Mouse (Mus musculus): Measurements from ENCODE around the gene Vps29. TPM values are rescaled to one million over a fixed set of nuclear protein-coding genes. Genes with fewer than 3 reads are reported as not detected.
A peak's percentile ranks its signal among the peaks of the same experiment; 100 is the strongest.

Vps29 gene
- polyA plus RNA-seq, 1 experiment = 192 TPM

GRCm38 (mm10) chr5:122334682-122335081, 19.5 kb upstream of the Vps29 start:
- no peak for DNase-seq (ENCODE audit: extremely low spot score in 1 of 2, low spot score in 1 of 2)

GRCm38 (mm10) chr5:122336554-122337294, 17.4 kb upstream of the Vps29 start:
- DNase-seq (ENCODE audit: extremely low spot score in 1 of 2, low spot score in 1 of 2) = no peak

GRCm38 (mm10) chr5:122342874-122343273, 11.3 kb upstream of the Vps29 start:
- DNase-seq (ENCODE audit: extremely low spot score in 1 of 2, low spot score in 1 of 2) = no peak

DNA sequence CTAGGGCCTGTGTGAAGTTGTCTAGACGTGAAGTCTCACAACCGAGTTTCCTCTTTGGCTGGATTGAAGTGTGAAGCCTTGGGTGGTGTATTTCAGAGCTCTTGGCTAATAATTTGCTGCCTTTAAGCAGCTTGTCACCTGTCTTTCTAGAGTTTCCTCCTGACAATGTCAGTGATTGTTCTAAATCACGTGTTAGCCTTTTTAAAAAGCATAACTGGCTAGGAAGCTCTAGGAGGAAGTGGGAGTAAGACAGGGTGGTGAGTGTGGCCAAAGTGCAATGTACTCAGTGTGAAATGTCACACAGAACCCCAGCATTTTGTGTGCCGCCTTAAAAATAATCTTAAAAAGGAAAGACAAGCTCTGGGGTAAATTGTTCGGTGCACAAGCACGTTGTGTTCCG, 10.4 kb upstream of the Vps29 start:
- no peak for DNase-seq (ENCODE audit: extremely low spot score in 1 of 2, low spot score in 1 of 2)

DNA sequence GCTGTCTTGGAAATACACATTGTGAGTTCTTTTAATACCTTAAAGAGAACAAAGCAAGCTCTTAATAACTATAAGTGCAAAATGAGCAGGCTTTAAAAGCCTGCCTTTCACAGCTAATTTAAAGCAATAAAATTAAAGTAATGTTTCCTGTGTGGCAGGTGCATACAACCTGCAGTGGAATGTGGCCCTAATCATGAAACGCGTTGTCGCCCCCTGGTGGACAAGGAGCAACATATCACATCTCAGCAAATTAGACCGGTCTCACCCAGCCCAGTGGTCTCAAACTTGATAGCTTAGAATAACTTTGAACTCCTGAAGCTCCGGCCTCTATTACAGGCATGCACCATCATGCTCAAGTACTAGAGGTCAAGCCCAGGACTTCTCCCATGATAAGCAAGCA, 9.9 kb upstream of the Vps29 start:
- DNase-seq (ENCODE audit: extremely low spot score in 1 of 2, low spot score in 1 of 2) = peak in 1 of 2 experiments; percentile 85

- no peak for DNase-seq (ENCODE audit: extremely low spot score in 1 of 2, low spot score in 1 of 2)
Measured at GRCm38 (mm10) chr5:122345777-122346176, 8.4 kb upstream of the Vps29 start.

GRCm38 (mm10) chr5:122354492-122355067, 411 bp downstream of the Vps29 start:
- no peak for DNase-seq (ENCODE audit: extremely low spot score in 1 of 2, low spot score in 1 of 2)

- DNase-seq (ENCODE audit: extremely low spot score in 1 of 2, low spot score in 1 of 2) = no peak
Measured at GRCm38 (mm10) chr5:122371591-122372191, 17.5 kb downstream of the Vps29 start, which contains the start of gene Gpn3. Gene Gpn3 (plus strand): TSS chr5:122371876.

- peak; percentile 98 to 100 for DNase-seq (ENCODE audit: extremely low spot score in 1 of 2, low spot score in 1 of 2)
Measured at GRCm38 (mm10) chr5:122372192-122372769, 18.1 kb downstream of the Vps29 start, which contains the start of gene Fam216a. Gene Fam216a (minus strand): TSS chr5:122372364.

- no peak for DNase-seq (ENCODE audit: extremely low spot score in 1 of 2, low spot score in 1 of 2)
Measured at GRCm38 (mm10) chr5:122372878-122373277, 18.7 kb downstream of the Vps29 start.

GRCm38 (mm10) chr5:122377101-122377833, 23.1 kb downstream of the Vps29 start:
- no peak for DNase-seq (ENCODE audit: extremely low spot score in 1 of 2, low spot score in 1 of 2)

- no peak for DNase-seq (ENCODE audit: extremely low spot score in 1 of 2, low spot score in 1 of 2)
Measured at GRCm38 (mm10) chr5:122378171-122378570, 24.0 kb downstream of the Vps29 start.

GRCm38 (mm10) chr5:122379374-122380155, 25.4 kb downstream of the Vps29 start:
- peak; percentile 73 to 89 for DNase-seq (ENCODE audit: extremely low spot score in 1 of 2, low spot score in 1 of 2)

- no peak for DNase-seq (ENCODE audit: extremely low spot score in 1 of 2, low spot score in 1 of 2)
Measured at GRCm38 (mm10) chr5:122390006-122390405, 35.8 kb downstream of the Vps29 start.

DNA sequence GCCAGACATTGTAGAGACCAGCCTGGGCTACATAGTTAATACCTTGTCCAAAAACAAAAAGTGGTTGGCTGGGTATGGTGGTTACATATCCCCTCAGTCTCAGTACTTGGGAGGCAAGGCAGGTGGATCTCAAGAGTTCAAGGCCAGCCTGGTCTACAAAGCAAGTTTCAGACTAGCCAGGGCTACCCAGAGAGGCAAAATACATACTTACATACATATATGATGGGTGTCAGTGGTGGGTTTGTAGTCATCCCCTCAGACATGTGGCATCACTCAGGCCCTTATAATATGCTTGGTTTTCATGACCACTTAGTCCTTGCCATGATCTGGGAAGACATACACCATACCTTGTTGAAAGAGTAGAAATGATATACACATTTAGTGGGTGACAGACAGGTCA, 36.5 kb downstream of the Vps29 start:
- DNase-seq (ENCODE audit: extremely low spot score in 1 of 2, low spot score in 1 of 2) = no peak

GRCm38 (mm10) chr5:122391178-122391785, 37.1 kb downstream of the Vps29 start:
- DNase-seq (ENCODE audit: extremely low spot score in 1 of 2, low spot score in 1 of 2) = no peak

- DNase-seq (ENCODE audit: extremely low spot score in 1 of 2, low spot score in 1 of 2) = peak; percentile 69 to 95
Measured at GRCm38 (mm10) chr5:122391786-122392180, 37.6 kb downstream of the Vps29 start, which contains the start of gene Arpc3. Gene Arpc3 (plus strand): TSS chr5:122391878.

- DNase-seq (ENCODE audit: extremely low spot score in 1 of 2, low spot score in 1 of 2) = no peak
Measured at GRCm38 (mm10) chr5:122392227-122393004, 38.2 kb downstream of the Vps29 start.

GRCm38 (mm10) chr5:122393887-122394286, 39.7 kb downstream of the Vps29 start:
- peak in 1 of 2 experiments; percentile 81 for DNase-seq (ENCODE audit: extremely low spot score in 1 of 2, low spot score in 1 of 2)
